Mouse (Mus musculus): ENCODE data around the gene Itpk1. TPM values are rescaled to one million over a fixed set of nuclear protein-coding genes. Genes with fewer than 3 reads are reported as not detected.

Gene Itpk1
- polyA plus RNA-seq, 1 experiment from 2014 or later, result 8.4 TPM

DNA sequence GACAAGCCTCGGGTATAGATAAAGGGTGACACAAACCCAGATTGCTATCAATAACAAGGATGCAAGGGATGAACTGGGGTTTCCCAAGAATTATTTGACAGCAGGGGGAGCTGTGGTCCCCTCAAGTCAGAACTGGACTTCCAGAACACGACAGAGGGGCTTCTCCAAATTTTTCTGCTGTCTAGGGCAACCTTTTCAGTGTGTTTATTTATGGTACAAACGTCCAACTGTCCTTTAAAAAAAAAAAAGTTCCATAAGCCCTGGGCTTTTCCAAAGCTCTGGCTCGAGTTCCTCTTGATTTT lies 1.7 kb downstream of the Itpk1 start:
- Histone ChIP-seq H3K27ac (replicated peaks; ENCODE audit: low read depth, low read length) (no peak overlapping the region), H3K9ac (replicated peaks; ENCODE audit: low read length) (no peak overlapping the region), H3K4me1 (ENCODE audit: control insufficient read depth, insufficient read depth, low read length) (peaks cover 7% of the 10 kb centered on the region), H3K4me3 (ENCODE audit: low read depth, low read length) (no peak overlapping the region; the same call in 1 of the 2 replicates), H3K27me3 (ENCODE audit: control insufficient read depth, insufficient read depth, low read length) (no peaks in the 10 kb centered on the region), H3K4me2 (ENCODE audit: low read depth, low read length) (peak overlapping the region; percentile 38; the same call in 1 of the 2 replicates), H3K9me3 (replicated peaks; ENCODE audit: control insufficient read depth, low read length) (no peaks in the 10 kb centered on the region), H3K36me3 (replicated peaks; ENCODE audit: control insufficient read depth, insufficient read depth, low read depth, low read length) (no peaks in the 10 kb centered on the region)
- 6% methylated on average over 4 of the region's 4 CpGs for WGBS
- DNase-seq (ENCODE audit: low spot score) (peak; percentile 57), ATAC-seq (replicated peaks; ENCODE audit: insufficient number of reproducible peaks, low FRiP score, low TSS enrichment, low read depth) (no peak)

DNA sequence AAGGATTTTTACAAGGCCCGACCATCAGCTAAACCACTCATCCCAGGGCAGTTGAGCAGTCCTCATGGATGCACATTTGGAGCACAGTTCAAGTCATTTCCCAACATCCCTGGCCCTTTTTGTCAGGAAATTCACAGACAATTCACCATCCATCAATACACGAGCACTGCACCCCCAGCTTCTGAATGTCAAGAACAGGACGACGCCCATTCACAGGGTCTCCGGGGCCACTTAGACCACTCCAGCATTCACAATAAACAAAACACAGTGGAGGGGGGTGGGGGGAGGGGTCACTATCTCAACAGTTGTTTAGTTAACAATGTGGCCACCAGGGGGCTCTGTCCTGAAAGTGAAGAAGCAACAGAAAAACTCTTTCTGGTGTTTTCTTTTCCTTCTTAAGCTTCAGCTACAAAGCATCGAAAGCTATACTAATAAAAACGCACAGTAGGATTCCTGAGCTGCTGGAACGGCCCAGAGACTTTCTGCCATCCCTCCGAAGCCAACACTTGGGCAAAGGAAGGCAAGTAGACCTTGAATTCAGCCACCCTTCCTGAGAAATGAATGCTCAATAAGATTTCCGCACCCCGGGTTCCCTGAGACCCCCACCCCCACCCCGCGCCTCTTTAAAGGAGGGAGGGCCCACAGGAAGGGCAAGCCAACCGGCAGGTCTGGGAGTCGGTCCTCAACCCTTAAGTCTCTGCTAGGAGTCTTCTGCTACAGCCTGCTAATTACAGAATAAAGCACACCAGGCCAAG lies 2.2 kb downstream of the Itpk1 start:
- Histone ChIP-seq H3K4me1 (ENCODE audit: control insufficient read depth, insufficient read depth, low read length) (peaks cover 7% of the 10 kb centered on the region), H3K9me3 (replicated peaks; ENCODE audit: control insufficient read depth, low read length) (no peaks in the 10 kb centered on the region), H3K9ac (replicated peaks; ENCODE audit: low read length) (no peak overlapping the region), H3K27me3 (ENCODE audit: control insufficient read depth, insufficient read depth, low read length) (no peaks in the 10 kb centered on the region), H3K36me3 (replicated peaks; ENCODE audit: control insufficient read depth, insufficient read depth, low read depth, low read length) (no peaks in the 10 kb centered on the region), H3K27ac (replicated peaks; ENCODE audit: low read depth, low read length) (no peak overlapping the region), H3K4me2 (ENCODE audit: low read depth, low read length) (peak overlapping the region; percentile 38), H3K4me3 (ENCODE audit: low read depth, low read length) (peak overlapping the region; percentile 13; the same call in 1 of the 2 replicates)
- DNase-seq (ENCODE audit: low spot score), result peak; percentile 93
- WGBS, result 5% methylated on average over 15 of the region's 15 CpGs
- no peak for ATAC-seq (replicated peaks; ENCODE audit: insufficient number of reproducible peaks, low FRiP score, low TSS enrichment, low read depth)

DNA sequence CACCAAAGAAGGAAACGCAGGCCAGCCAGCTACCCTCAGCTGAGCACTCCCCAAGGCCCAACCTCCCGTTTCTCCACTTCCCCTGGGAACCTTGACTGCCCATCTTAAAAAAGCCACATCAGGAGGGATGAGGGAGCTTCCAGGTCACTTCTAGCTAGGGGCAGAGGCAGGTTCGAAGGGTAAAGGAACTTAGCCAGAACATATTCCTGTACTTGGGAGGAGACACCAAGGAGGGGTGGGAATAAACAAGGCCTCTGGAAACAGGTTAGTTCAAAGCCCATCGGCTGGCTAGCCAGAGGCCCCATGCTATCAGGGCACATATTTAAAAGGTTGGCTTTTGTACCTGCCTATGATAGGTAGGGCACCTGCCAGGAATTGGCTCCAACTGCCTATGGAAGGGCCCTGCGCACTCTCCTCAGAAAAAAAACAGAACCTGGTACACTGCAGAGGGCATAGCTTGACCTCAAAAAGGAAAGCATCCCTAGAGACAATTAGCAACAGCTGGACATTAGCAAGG lies 3.0 kb downstream of the Itpk1 start:
- no peaks in the 10 kb centered on the region for H3K9me3 ChIP-seq (replicated peaks; ENCODE audit: control insufficient read depth, low read length)
- no peak for DNase-seq (ENCODE audit: low spot score)
- ATAC-seq (replicated peaks; ENCODE audit: insufficient number of reproducible peaks, low FRiP score, low TSS enrichment, low read depth), result no peak
- 80% methylated on average over 5 of the region's 5 CpGs for WGBS
- H3K4me1 ChIP-seq (ENCODE audit: control insufficient read depth, insufficient read depth, low read length), result peaks cover 7% of the 10 kb centered on the region
- no peak overlapping the region for H3K4me3 ChIP-seq (ENCODE audit: low read depth, low read length)
- no peaks in the 10 kb centered on the region for H3K36me3 ChIP-seq (replicated peaks; ENCODE audit: control insufficient read depth, insufficient read depth, low read depth, low read length)
- no peak overlapping the region for H3K27ac ChIP-seq (replicated peaks; ENCODE audit: low read depth, low read length)
- H3K9ac ChIP-seq (replicated peaks; ENCODE audit: low read length), result no peak overlapping the region
- no peak overlapping the region for H3K4me2 ChIP-seq (ENCODE audit: low read depth, low read length)
- no peaks in the 10 kb centered on the region for H3K27me3 ChIP-seq (ENCODE audit: control insufficient read depth, insufficient read depth, low read length)

DNA sequence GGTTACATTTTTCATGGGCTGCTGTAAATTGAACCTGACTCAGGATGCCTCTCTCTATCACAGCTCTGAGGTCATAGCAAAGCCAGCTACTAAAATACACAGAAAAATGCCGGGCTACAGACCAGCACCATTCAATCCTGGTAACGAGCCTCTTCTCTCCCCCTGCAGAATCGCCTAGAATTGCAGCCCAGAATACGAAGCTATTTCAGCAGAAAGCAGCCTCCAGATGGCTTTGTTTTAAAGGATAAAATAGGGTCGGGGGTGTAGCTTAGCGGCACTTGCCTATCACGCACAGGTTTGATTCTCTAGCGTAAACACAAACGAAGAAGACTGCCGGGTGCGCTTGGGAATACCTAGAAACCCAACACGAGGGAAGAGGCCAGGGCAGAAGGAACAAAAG lies 4.3 kb downstream of the Itpk1 start:
- Histone ChIP-seq H3K27ac (replicated peaks; ENCODE audit: low read depth, low read length) (no peak overlapping the region), H3K27me3 (ENCODE audit: control insufficient read depth, insufficient read depth, low read length) (no peaks in the 10 kb centered on the region), H3K36me3 (replicated peaks; ENCODE audit: control insufficient read depth, insufficient read depth, low read depth, low read length) (no peaks in the 10 kb centered on the region), H3K9me3 (replicated peaks; ENCODE audit: control insufficient read depth, low read length) (no peaks in the 10 kb centered on the region), H3K4me2 (ENCODE audit: low read depth, low read length) (no peak overlapping the region), H3K4me1 (ENCODE audit: control insufficient read depth, insufficient read depth, low read length) (peaks cover 7% of the 10 kb centered on the region), H3K4me3 (ENCODE audit: low read depth, low read length) (no peak overlapping the region), H3K9ac (replicated peaks; ENCODE audit: low read length) (no peak overlapping the region)
- ATAC-seq (replicated peaks; ENCODE audit: insufficient number of reproducible peaks, low FRiP score, low TSS enrichment, low read depth), result no peak
- DNase-seq (ENCODE audit: low spot score), result no peak
- WGBS, result 59% methylated on average over 12 of the region's 12 CpGs

DNA sequence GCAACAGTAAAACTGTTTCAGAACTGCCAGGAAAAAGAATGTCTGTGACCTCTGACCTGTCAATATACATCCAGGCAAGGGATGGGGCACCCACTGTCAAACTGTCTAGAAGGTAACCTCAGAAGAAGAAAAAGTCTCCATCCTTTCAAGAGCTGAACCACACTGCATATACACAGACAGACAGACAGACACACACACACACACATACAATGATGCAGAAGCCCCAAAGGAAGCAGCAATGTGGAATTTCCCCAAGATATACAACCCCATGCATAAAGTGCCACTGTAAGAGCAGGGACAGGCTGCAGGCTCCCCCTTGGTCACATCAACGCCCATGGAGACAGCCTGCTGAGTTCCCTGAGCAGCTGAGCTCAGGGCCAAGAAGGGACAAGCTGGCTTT lies 5.6 kb downstream of the Itpk1 start:
- no peak overlapping the region for H3K9ac ChIP-seq (replicated peaks; ENCODE audit: low read length)
- H3K27ac ChIP-seq (replicated peaks; ENCODE audit: low read depth, low read length), result no peak overlapping the region
- peaks cover 3% of the 10 kb centered on the region for H3K4me1 ChIP-seq (ENCODE audit: control insufficient read depth, insufficient read depth, low read length)
- no peaks in the 10 kb centered on the region for H3K36me3 ChIP-seq (replicated peaks; ENCODE audit: control insufficient read depth, insufficient read depth, low read depth, low read length)
- H3K27me3 ChIP-seq (ENCODE audit: control insufficient read depth, insufficient read depth, low read length), result no peaks in the 10 kb centered on the region
- no peak overlapping the region for H3K4me2 ChIP-seq (ENCODE audit: low read depth, low read length)
- no peak for DNase-seq (ENCODE audit: low spot score)
- no peak for ATAC-seq (replicated peaks; ENCODE audit: insufficient number of reproducible peaks, low FRiP score, low TSS enrichment, low read depth)
- H3K9me3 ChIP-seq (replicated peaks; ENCODE audit: control insufficient read depth, low read length), result no peaks in the 10 kb centered on the region
- no peak overlapping the region for H3K4me3 ChIP-seq (ENCODE audit: low read depth, low read length)
- 21% methylated on average over 1 of the region's 1 CpGs for WGBS

DNA sequence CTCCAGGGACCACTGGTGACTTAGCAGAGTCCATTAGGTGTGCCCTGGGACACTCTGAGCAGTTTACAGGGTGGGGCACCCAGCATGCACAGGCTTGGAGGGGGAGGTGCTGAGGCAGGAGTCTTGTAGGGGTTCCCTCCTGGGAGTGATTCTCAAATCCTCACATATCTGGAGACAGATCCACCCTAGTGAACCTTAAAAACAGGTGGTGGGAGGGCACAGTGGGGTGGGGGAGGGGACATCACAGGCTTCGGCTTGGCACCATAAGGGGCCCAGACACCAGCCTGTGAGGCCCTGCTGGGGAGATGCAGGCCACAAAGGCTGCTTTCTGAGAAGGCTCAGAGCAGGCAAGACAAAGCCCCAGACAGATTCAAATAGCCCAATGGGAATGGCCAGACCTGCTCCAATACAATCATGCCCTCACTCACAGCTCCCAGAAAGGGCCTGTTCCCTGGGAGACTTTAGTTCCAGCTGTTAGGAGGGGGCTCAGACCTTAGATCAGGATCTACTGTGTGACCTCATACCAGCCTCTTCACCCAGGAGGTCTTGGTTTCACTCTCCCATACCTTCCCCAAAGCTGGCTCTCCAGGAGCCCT lies 6.5 kb downstream of the Itpk1 start:
- Histone ChIP-seq H3K9me3 (replicated peaks; ENCODE audit: control insufficient read depth, low read length) (no peaks in the 10 kb centered on the region), H3K27ac (replicated peaks; ENCODE audit: low read depth, low read length) (no peak overlapping the region), H3K27me3 (ENCODE audit: control insufficient read depth, insufficient read depth, low read length) (no peaks in the 10 kb centered on the region), H3K9ac (replicated peaks; ENCODE audit: low read length) (peak overlapping the region; percentile 1; the same call in 1 of the 2 replicates), H3K4me1 (ENCODE audit: control insufficient read depth, insufficient read depth, low read length) (peaks cover 2% of the 10 kb centered on the region), H3K4me3 (ENCODE audit: low read depth, low read length) (no peak overlapping the region), H3K36me3 (replicated peaks; ENCODE audit: control insufficient read depth, insufficient read depth, low read depth, low read length) (no peaks in the 10 kb centered on the region), H3K4me2 (ENCODE audit: low read depth, low read length) (peak overlapping the region; percentile 19; the same call in 1 of the 2 replicates)
- no peak for DNase-seq (ENCODE audit: low spot score)
- ATAC-seq (replicated peaks; ENCODE audit: insufficient number of reproducible peaks, low FRiP score, low TSS enrichment, low read depth), result peak; percentile 48; the same call in 1 of the 2 replicates
- 55% methylated on average over 1 of the region's 1 CpGs for WGBS

DNA sequence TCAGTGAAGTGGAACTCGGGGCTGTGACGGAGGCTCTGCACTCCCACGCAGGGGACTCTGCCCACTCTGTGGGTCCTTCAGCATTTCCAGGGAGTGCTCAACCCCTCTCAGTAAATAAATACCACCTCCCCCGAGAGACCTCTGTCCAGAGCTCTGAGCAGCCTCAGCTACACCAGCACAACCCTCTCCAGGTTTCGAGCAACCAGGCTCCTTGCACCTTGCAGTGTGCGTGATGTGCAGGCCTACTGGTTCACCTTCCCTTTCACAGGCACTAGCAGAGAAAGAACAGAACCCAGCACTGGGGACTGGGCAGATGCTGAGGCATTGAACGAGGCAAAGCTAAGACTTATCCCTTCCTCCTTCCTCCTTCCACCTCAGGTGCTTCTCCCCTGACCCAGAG lies 7.3 kb downstream of the Itpk1 start:
- Histone ChIP-seq H3K4me1 (ENCODE audit: control insufficient read depth, insufficient read depth, low read length) (peaks cover 2% of the 10 kb centered on the region), H3K4me3 (ENCODE audit: low read depth, low read length) (no peak overlapping the region), H3K27ac (replicated peaks; ENCODE audit: low read depth, low read length) (no peak overlapping the region), H3K36me3 (replicated peaks; ENCODE audit: control insufficient read depth, insufficient read depth, low read depth, low read length) (no peaks in the 10 kb centered on the region), H3K4me2 (ENCODE audit: low read depth, low read length) (no peak overlapping the region), H3K9me3 (replicated peaks; ENCODE audit: control insufficient read depth, low read length) (no peaks in the 10 kb centered on the region), H3K9ac (replicated peaks; ENCODE audit: low read length) (no peak overlapping the region), H3K27me3 (ENCODE audit: control insufficient read depth, insufficient read depth, low read length) (no peaks in the 10 kb centered on the region)
- WGBS, result 71% methylated on average over 7 of the region's 7 CpGs
- no peak for DNase-seq (ENCODE audit: low spot score)
- ATAC-seq (replicated peaks; ENCODE audit: insufficient number of reproducible peaks, low FRiP score, low TSS enrichment, low read depth), result no peak

DNA sequence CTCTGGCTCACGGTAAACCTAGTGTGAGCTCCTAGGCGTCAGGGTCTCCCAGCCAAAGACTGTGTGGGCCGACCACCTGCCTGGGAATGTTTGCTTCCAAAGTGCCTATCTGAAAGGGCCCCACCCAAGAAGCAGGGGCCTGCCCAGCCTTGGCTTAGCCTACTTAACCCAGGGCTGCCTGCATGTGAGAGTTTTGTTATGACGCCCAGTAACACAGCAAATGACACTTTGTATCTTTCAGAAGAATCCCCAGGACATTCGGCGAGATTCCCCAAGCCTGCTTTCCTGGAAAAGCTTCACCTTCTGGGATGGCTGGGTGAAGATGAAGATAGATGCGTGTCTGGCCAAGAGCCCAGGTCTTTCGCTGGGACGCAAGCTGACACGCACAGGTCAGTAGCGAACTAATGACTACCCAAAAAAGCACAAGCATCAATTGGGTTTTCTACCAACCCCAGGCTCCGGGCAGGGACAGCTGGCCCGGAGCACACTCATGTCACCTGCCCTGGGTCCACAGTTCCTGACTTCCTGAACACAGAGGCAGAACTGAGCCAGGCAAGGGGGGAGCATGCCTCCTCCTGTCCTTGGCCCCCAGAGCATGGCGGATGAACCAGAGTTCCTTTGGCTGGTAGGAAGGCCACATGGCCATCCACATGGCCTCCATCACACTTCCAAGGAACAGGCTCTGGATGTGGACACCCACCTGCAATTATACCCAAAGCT lies 7.9 kb downstream of the Itpk1 start:
- Histone ChIP-seq H3K9ac (replicated peaks; ENCODE audit: low read length) (no peak overlapping the region), H3K4me1 (ENCODE audit: control insufficient read depth, insufficient read depth, low read length) (peaks cover 2% of the 10 kb centered on the region), H3K4me3 (ENCODE audit: low read depth, low read length) (no peak overlapping the region), H3K27ac (replicated peaks; ENCODE audit: low read depth, low read length) (no peak overlapping the region), H3K27me3 (ENCODE audit: control insufficient read depth, insufficient read depth, low read length) (no peaks in the 10 kb centered on the region), H3K9me3 (replicated peaks; ENCODE audit: control insufficient read depth, low read length) (no peaks in the 10 kb centered on the region), H3K4me2 (ENCODE audit: low read depth, low read length) (no peak overlapping the region), H3K36me3 (replicated peaks; ENCODE audit: control insufficient read depth, insufficient read depth, low read depth, low read length) (no peaks in the 10 kb centered on the region)
- 89% methylated on average over 14 of the region's 14 CpGs for WGBS
- ATAC-seq (replicated peaks; ENCODE audit: insufficient number of reproducible peaks, low FRiP score, low TSS enrichment, low read depth) (no peak), DNase-seq (ENCODE audit: low spot score) (no peak)

Data from embryonic facial prominence, embryonic 11.5 days (tissue).